Mouse (Mus musculus): ENCODE results near the gene Cldn18.
A peak's percentile ranks its signal among the peaks of the same experiment; 100 is the strongest.

Gene Cldn18

GRCm38 (mm10) chr9:99717134-99717533 lies at the start of gene Cldn18:
Gene Cldn18, minus strand, starts transcription at chr9:99717267.
- DNase-seq (ENCODE audit: low spot score): no peak

- no peak for DNase-seq (ENCODE audit: low spot score)
Measured at GRCm38 (mm10) chr9:99763530-99763929, 46.5 kb upstream of the Cldn18 start.

- no peak for DNase-seq (ENCODE audit: low spot score)
Measured at GRCm38 (mm10) chr9:99750272-99750671, 33.2 kb upstream of the Cldn18 start.

- no peak for DNase-seq (ENCODE audit: low spot score)
Measured at GRCm38 (mm10) chr9:99748279-99748678, 31.2 kb upstream of the Cldn18 start.

GRCm38 (mm10) chr9:99747731-99748130 lies 30.7 kb upstream of the Cldn18 start:
- DNase-seq (ENCODE audit: low spot score): no peak

- no peak for DNase-seq (ENCODE audit: low spot score)
Measured at GRCm38 (mm10) chr9:99744548-99744947, 27.5 kb upstream of the Cldn18 start.

GRCm38 (mm10) chr9:99729943-99730646 lies 13.0 kb upstream of the Cldn18 start:
- peak; percentile 50 for DNase-seq (ENCODE audit: low spot score)

- DNase-seq (ENCODE audit: low spot score): no peak
Measured at GRCm38 (mm10) chr9:99727819-99728218, 10.8 kb upstream of the Cldn18 start.

GRCm38 (mm10) chr9:99725278-99725677 lies 8.2 kb upstream of the Cldn18 start:
- peak; percentile 14 for DNase-seq (ENCODE audit: low spot score)

- no peak for DNase-seq (ENCODE audit: low spot score)
Measured at GRCm38 (mm10) chr9:99720011-99720410, 2.9 kb upstream of the Cldn18 start.

- no peak for DNase-seq (ENCODE audit: low spot score)
Measured at GRCm38 (mm10) chr9:99710297-99710696, 6.8 kb downstream of the Cldn18 start.

- DNase-seq (ENCODE audit: low spot score): no peak
Measured at GRCm38 (mm10) chr9:99709588-99710248, 7.3 kb downstream of the Cldn18 start.

- DNase-seq (ENCODE audit: low spot score): no peak
Measured at GRCm38 (mm10) chr9:99707425-99708126, 9.5 kb downstream of the Cldn18 start.

GRCm38 (mm10) chr9:99706264-99706663 lies 10.8 kb downstream of the Cldn18 start:
- no peak for DNase-seq (ENCODE audit: low spot score)

GRCm38 (mm10) chr9:99703711-99704110 lies 13.4 kb downstream of the Cldn18 start:
- DNase-seq (ENCODE audit: low spot score): no peak

GRCm38 (mm10) chr9:99702215-99702614 lies 14.9 kb downstream of the Cldn18 start:
- no peak for DNase-seq (ENCODE audit: low spot score)

GRCm38 (mm10) chr9:99701187-99701586 lies 15.9 kb downstream of the Cldn18 start:
- no peak for DNase-seq (ENCODE audit: low spot score)

GRCm38 (mm10) chr9:99699752-99700389 lies 17.2 kb downstream of the Cldn18 start:
- DNase-seq (ENCODE audit: low spot score): no peak

- DNase-seq (ENCODE audit: low spot score): peak; percentile 12
Measured at GRCm38 (mm10) chr9:99694961-99695360, 22.1 kb downstream of the Cldn18 start.

- DNase-seq (ENCODE audit: low spot score): no peak
Measured at GRCm38 (mm10) chr9:99690386-99690785, 26.7 kb downstream of the Cldn18 start.

GRCm38 (mm10) chr9:99689796-99690195 lies 27.3 kb downstream of the Cldn18 start:
- DNase-seq (ENCODE audit: low spot score): no peak

- no peak for DNase-seq (ENCODE audit: low spot score)
Measured at GRCm38 (mm10) chr9:99685536-99686231, 31.4 kb downstream of the Cldn18 start.
